Mouse (Mus musculus) limb, embryonic 13.5 days (tissue): ENCODE results near the gene Gm20388. TPM values are rescaled to one million over a fixed set of nuclear protein-coding genes. Genes with fewer than 3 reads are reported as not detected.
"Not testable (repeated sequence)": the region's sequence is repeated elsewhere in the genome, so short reads cannot be mapped to it uniquely, and the experiment has no call there.

ENCODE experiments used
- ATAC-seq: fragments of 200-750 bp; cut with Nextera tagmentation; 2 replicates; pipeline ENCODE4 v1.8.0; 2017; ENCODE audit warnings: low read depth, moderate number of reproducible peaks, moderate TSS enrichment; ENCODE audit not compliant: low FRiP score
- H3K27ac ChIP-seq: fragments of 300-500 bp; sonication (generic); 2 replicates; pipeline ENCODE4 v1.5.1; 2015; ENCODE audit warnings: inconsistent platforms, mild to moderate bottlenecking, moderate library complexity
- H3K27me3 ChIP-seq: fragments of 300-500 bp; sonication (generic); 2 replicates; pipeline ENCODE4 v1.6.1; 2015; ENCODE audit warnings: mild to moderate bottlenecking, inconsistent platforms
- H3K36me3 ChIP-seq: fragments of 300-500 bp; sonication (generic); 2 replicates; pipeline ENCODE4 v1.6.1; 2015; ENCODE audit warnings: inconsistent platforms, mild to moderate bottlenecking, moderate library complexity
- H3K4me1 ChIP-seq: fragments of 300-500 bp; sonication (generic); 2 replicates; pipeline ENCODE4 v1.6.1; 2015; ENCODE audit warnings: inconsistent platforms
- H3K4me2 ChIP-seq: fragments of 300-500 bp; sonication (generic); replicated peaks from 2 replicates; pipeline ENCODE4 v1.6.1; 2015; ENCODE audit warnings: inconsistent platforms, mild to moderate bottlenecking, moderate library complexity
- H3K4me3 ChIP-seq: fragments of 300-500 bp; sonication (generic); 2 replicates; pipeline ENCODE4 v1.5.1; 2015; ENCODE audit warnings: moderate library complexity, mild to moderate bottlenecking, inconsistent platforms
- H3K9ac ChIP-seq: fragments of 300-500 bp; sonication (generic); 2 replicates; pipeline ENCODE4 v1.6.1; 2015; ENCODE audit warnings: mild to moderate bottlenecking, inconsistent platforms
- H3K9me3 ChIP-seq: fragments of 300-500 bp; sonication (generic); 2 replicates; pipeline ENCODE4 v1.6.1; 2016; ENCODE audit warnings: inconsistent platforms
- WGBS: fragments of 180-500 bp; shearing (Covaris S2); methylation state at CpG from one replicate; pipeline ENCODE4 v1.1.7; 2015; 5-methylcytosine and 5-hydroxymethylcytosine counted together
- polyA plus RNA-seq: library from polyadenylated mRNA; unstranded; fragments of >200 nt; fragmentation: Nextera tagmentation; extraction: Ambion mirVana; gene quantifications from 2 replicates; pipeline ENCODE4 v1.2.1, GENCODE M21; 2015

Gene Gm20388
- polyA plus RNA-seq, 1 experiment from 2014 or later: 7.1 TPM

- Histone ChIP-seq H3K36me3 (no peaks in the 10 kb centered on the region), H3K4me2 (no peak overlapping the region), H3K4me1 (0 out of 2 replicates have a peak, but pooled peaks cover 1% of the 10 kb centered on the region), H3K4me3 (no peak overlapping the region), H3K9me3 (0 out of 2 replicates have a peak, but pooled peaks cover 5% of the 10 kb centered on the region), H3K27ac (no peak overlapping the region), H3K9ac (no peak overlapping the region), H3K27me3 (peaks cover 12% of the 10 kb centered on the region)
- ATAC-seq: no peak
- WGBS: 92% methylated on average over 4 of the region's 4 CpGs
Measured at GRCm38 (mm10) chr8:120783781-120784180, 873.1 kb downstream of the Gm20388 start.

GRCm38 (mm10) chr8:120786753-120787152 is 876.1 kb downstream of the Gm20388 start:
- H3K36me3 ChIP-seq: no peaks in the 10 kb centered on the region
- H3K9ac ChIP-seq: no peak overlapping the region
- H3K4me1 ChIP-seq: peaks cover 9% of the 10 kb centered on the region
- H3K4me3 ChIP-seq: no peak overlapping the region
- peaks cover 12% of the 10 kb centered on the region for H3K27me3 ChIP-seq
- no peak overlapping the region for H3K27ac ChIP-seq
- H3K9me3 ChIP-seq: no peaks in the 10 kb centered on the region
- no peak for ATAC-seq
- WGBS: 78% methylated on average over 4 of the region's 4 CpGs
- H3K4me2 ChIP-seq: no peak overlapping the region

- Histone ChIP-seq H3K27ac (no peak overlapping the region), H3K4me3 (no peak overlapping the region), H3K9ac (no peak overlapping the region), H3K4me1 (peaks cover 9% of the 10 kb centered on the region), H3K36me3 (no peaks in the 10 kb centered on the region), H3K9me3 (no peaks in the 10 kb centered on the region), H3K27me3 (peaks cover 12% of the 10 kb centered on the region), H3K4me2 (no peak overlapping the region)
- WGBS: 33% methylated on average over 5 of the region's 5 CpGs
- no peak for ATAC-seq
Measured at GRCm38 (mm10) chr8:120787631-120788030, 877.0 kb downstream of the Gm20388 start.

- H3K27ac ChIP-seq: no peak overlapping the region
- no peak for ATAC-seq
- H3K27me3 ChIP-seq: peaks cover 12% of the 10 kb centered on the region
- WGBS: 89% methylated on average over 15 of the region's 15 CpGs
- no peak overlapping the region for H3K4me2 ChIP-seq
- peaks cover 9% of the 10 kb centered on the region for H3K4me1 ChIP-seq
- H3K9me3 ChIP-seq: no peaks in the 10 kb centered on the region
- H3K9ac ChIP-seq: 0 out of 2 replicates have a peak overlapping the region, but pooled peaks have one; percentile 4
- no peaks in the 10 kb centered on the region for H3K36me3 ChIP-seq
- no peak overlapping the region for H3K4me3 ChIP-seq
Measured at GRCm38 (mm10) chr8:120792710-120793109, 882.1 kb downstream of the Gm20388 start.

- no peak overlapping the region for H3K4me2 ChIP-seq
- H3K36me3 ChIP-seq: no peaks in the 10 kb centered on the region
- no peak overlapping the region for H3K4me3 ChIP-seq
- ATAC-seq: peak; percentile 45
- H3K9me3 ChIP-seq: no peaks in the 10 kb centered on the region
- no peak overlapping the region for H3K27ac ChIP-seq
- no peak overlapping the region for H3K9ac ChIP-seq
- H3K4me1 ChIP-seq: peaks cover 3% of the 10 kb centered on the region
- H3K27me3 ChIP-seq: peaks cover 32% of the 10 kb centered on the region
- 50% methylated on average over 9 of the region's 9 CpGs for WGBS
Measured at GRCm38 (mm10) chr8:120795944-120796635, 885.4 kb downstream of the Gm20388 start.

GRCm38 (mm10) chr8:120797019-120797727 is 886.5 kb downstream of the Gm20388 start:
- H3K9me3 ChIP-seq: no peaks in the 10 kb centered on the region
- H3K4me3 ChIP-seq: no peak overlapping the region
- H3K27ac ChIP-seq: no peak overlapping the region
- H3K4me2 ChIP-seq: no peak overlapping the region
- no peaks in the 10 kb centered on the region for H3K36me3 ChIP-seq
- no peak for ATAC-seq
- peaks cover 3% of the 10 kb centered on the region for H3K4me1 ChIP-seq
- 81% methylated on average over 9 of the region's 9 CpGs for WGBS
- H3K27me3 ChIP-seq: peaks cover 42% of the 10 kb centered on the region
- H3K9ac ChIP-seq: no peak overlapping the region

GRCm38 (mm10) chr8:120800308-120800865 is 889.7 kb downstream of the Gm20388 start:
- H3K27me3 ChIP-seq: peaks cover 62% of the 10 kb centered on the region
- ATAC-seq: peak; percentile 27; the same call in 1 of the 2 replicates
- no peaks in the 10 kb centered on the region for H3K9me3 ChIP-seq

GRCm38 (mm10) chr8:120803661-120804375 is 893.2 kb downstream of the Gm20388 start:
- peaks cover 72% of the 10 kb centered on the region for H3K27me3 ChIP-seq
- not testable (repeated sequence) for H3K9ac ChIP-seq, H3K4me2 ChIP-seq, H3K9me3 ChIP-seq, H3K4me1 ChIP-seq, ATAC-seq, H3K4me3 ChIP-seq, H3K36me3 ChIP-seq, H3K27ac ChIP-seq
- 63% methylated on average over 6 of the region's 6 CpGs for WGBS

More at GRCm38 (mm10) chr8:120800308-120800865, 889.7 kb downstream of the Gm20388 start:
- Histone ChIP-seq H3K27ac (no peak overlapping the region), H3K4me2 (peak overlapping the region; percentile 50), H3K36me3 (no peaks in the 10 kb centered on the region), H3K9ac (peak overlapping the region; percentile 39; the same call in 1 of the 2 replicates), H3K4me3 (no peak overlapping the region), H3K4me1 (peaks cover 3% of the 10 kb centered on the region)
- WGBS: 8% methylated on average over 17 of the region's 17 CpGs

- 69% methylated on average over 3 of the region's 3 CpGs for WGBS
- Histone ChIP-seq H3K9ac (no peak overlapping the region), H3K4me1 (peaks cover 3% of the 10 kb centered on the region), H3K9me3 (no peaks in the 10 kb centered on the region), H3K4me3 (no peak overlapping the region), H3K27ac (no peak overlapping the region), H3K27me3 (peaks cover 73% of the 10 kb centered on the region), H3K36me3 (no peaks in the 10 kb centered on the region), H3K4me2 (no peak overlapping the region)
- ATAC-seq: no peak
Measured at GRCm38 (mm10) chr8:120804741-120805140, 894.1 kb downstream of the Gm20388 start.

GRCm38 (mm10) chr8:120806780-120807264 is 896.2 kb downstream of the Gm20388 start:
- Histone ChIP-seq H3K9me3 (no peaks in the 10 kb centered on the region), H3K4me3 (no peak overlapping the region), H3K27ac (no peak overlapping the region), H3K4me1 (no peaks in the 10 kb centered on the region), H3K27me3 (peaks cover 54% of the 10 kb centered on the region), H3K9ac (no peak overlapping the region), H3K36me3 (no peaks in the 10 kb centered on the region), H3K4me2 (no peak overlapping the region)
- no peak for ATAC-seq
- 58% methylated on average over 12 of the region's 12 CpGs for WGBS

GRCm38 (mm10) chr8:120807719-120808118 is 897.1 kb downstream of the Gm20388 start:
- Histone ChIP-seq H3K27me3 (peaks cover 46% of the 10 kb centered on the region), H3K4me1 (no peaks in the 10 kb centered on the region), H3K9me3 (no peaks in the 10 kb centered on the region), H3K27ac (no peak overlapping the region), H3K36me3 (no peaks in the 10 kb centered on the region), H3K9ac (no peak overlapping the region), H3K4me3 (no peak overlapping the region), H3K4me2 (no peak overlapping the region)
- ATAC-seq: no peak
- 38% methylated on average over 6 of the region's 6 CpGs for WGBS
